Mouse (Mus musculus): ENCODE measurements at regions not wholly inside any gene's neighbourhood (a gene's known extent, or its start where the extent isn't known, plus 50 kb on each side); places are given as distances from the start of the nearest gene placed in this dataset.

DNA sequence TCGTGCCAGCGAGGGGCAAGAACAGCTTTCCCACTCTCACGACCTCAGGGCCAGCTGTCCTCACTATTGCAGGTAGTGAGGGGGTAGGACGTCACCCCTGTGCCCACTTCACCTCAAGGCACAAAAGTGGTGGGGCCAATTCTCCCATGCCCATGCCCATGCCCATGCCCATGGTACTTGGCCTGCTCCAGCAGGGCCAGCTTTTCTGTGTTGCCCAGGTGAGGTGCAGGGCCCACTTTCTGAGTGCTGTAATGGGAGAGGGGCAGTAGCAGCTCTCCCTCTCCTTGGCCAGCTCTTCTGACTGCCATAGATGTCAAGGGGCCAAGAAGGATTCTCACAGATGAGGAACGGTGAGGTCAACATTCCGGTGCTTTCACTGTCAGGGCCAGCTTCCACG lies 619.6 kb upstream of the 4930452B06Rik start:
- Histone ChIP-seq H3K36me3 (no peaks in the 10 kb centered on the region), H3K9ac (no peak overlapping the region), H3K4me1 (no peaks in the 10 kb centered on the region), H3K4me3 (no peak overlapping the region), H3K4me2 (replicated peaks) (no peak overlapping the region), H3K27ac (no peak overlapping the region), H3K9me3 (no peaks in the 10 kb centered on the region), H3K27me3 (no peaks in the 10 kb centered on the region)
- no peak; the same call in 1 of the 2 replicates for ATAC-seq (ENCODE audit: low FRiP score, low read depth)
- 89% methylated on average over 7 of the region's 7 CpGs for WGBS

DNA sequence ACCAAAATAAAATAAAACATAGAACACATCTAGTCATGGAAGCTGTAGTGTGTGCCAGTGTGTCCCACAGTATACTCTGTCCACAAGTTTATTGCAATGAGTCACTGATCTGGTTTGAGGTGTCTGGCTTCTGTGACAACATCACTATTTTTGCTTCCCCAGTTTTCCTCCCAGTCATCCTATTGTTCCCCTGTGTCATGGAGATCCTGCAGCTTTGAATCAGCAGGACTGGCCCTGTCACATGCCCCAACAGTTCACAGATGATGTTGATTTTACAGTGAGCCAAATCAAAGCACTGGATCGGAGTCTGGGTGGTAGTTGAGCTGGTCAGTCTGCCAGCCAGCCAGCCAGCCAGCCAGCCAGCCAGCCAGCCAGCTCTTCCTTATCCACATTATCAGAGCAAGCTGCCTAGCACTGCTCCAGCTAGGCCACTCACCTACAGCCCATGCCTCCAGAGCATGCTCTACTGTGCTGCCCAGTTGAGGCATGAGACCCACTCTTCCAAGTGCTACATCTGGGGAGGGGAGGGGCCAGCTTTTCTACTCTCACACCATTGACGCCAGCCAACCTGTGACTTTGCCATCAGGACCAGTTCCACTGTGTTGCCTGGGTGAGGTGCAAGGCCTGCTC lies 619.1 kb upstream of the 4930452B06Rik start:
- H3K4me2 ChIP-seq (replicated peaks) = no peak overlapping the region
- H3K9ac ChIP-seq = no peak overlapping the region
- H3K27me3 ChIP-seq = no peaks in the 10 kb centered on the region
- no peaks in the 10 kb centered on the region for H3K9me3 ChIP-seq
- WGBS = 76% methylated on average over 2 of the region's 2 CpGs
- ATAC-seq (ENCODE audit: low FRiP score, low read depth) = no peak
- no peaks in the 10 kb centered on the region for H3K4me1 ChIP-seq
- no peaks in the 10 kb centered on the region for H3K36me3 ChIP-seq
- no peak overlapping the region for H3K4me3 ChIP-seq
- no peak overlapping the region for H3K27ac ChIP-seq

DNA sequence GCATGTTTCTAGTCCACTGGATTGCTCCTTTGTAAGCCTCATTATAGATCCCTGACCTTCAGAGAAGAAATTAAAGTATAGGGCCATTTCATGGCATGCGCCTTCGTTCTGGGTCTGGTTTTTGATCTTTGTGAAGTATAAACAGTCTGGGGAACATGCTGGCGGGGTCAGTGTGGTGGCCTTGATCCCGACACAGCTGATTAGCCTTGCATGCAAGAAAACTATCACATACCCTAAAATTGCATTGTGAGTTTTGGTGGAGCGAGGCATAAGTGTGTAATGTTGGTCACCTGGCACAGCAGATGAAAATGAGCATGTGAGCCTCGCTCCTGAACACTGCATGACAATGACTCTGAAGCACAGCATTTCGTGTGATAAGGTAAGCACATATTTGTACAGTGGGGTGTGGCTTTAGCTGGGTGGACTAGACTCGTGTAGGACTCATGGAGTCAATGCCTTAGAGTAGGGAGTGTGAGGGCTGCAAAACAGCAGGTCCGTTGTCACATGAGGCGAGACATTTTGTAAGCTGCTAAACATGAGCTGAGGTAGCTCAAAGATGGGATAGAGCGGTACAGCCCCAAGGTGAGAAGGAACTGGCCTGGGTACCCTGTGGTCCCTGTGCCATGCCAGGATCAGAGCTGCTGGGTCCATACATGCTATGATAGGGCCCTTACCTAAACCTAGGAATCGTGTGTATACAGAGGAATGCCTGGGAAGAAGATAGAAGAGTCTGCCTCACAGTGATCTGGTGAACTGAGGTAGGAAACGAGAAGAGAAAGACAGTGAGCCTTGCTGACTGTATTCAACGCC lies 601.4 kb upstream of the 4930452B06Rik start:
- ATAC-seq (ENCODE audit: low FRiP score, low read depth) = no peak
- Histone ChIP-seq H3K27ac (no peak overlapping the region), H3K27me3 (no peaks in the 10 kb centered on the region), H3K4me1 (no peaks in the 10 kb centered on the region), H3K36me3 (no peaks in the 10 kb centered on the region), H3K4me2 (replicated peaks) (no peak overlapping the region), H3K9ac (no peak overlapping the region), H3K4me3 (no peak overlapping the region), H3K9me3 (no peaks in the 10 kb centered on the region)
- WGBS = 80% methylated on average over 14 of the region's 14 CpGs

DNA sequence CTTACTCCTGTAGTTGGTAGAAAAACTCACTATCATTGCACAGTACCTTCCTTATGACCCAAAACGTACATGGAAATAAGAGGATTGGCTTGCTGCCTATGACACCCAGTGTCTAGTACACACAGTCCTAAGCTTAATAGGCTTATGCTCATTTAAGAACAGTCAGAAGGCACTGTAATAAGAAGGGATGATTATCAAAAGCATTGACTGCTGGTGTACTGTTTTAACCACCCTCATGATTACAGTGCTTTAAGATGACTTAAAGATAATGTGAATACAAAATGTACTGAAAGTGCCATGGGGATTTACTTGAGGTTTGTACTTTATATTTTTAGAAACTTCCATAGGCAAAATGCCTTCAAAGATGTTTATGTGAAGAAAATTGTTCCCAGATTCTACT lies 586.0 kb upstream of the 4930452B06Rik start:
- H3K4me1 ChIP-seq = no peaks in the 10 kb centered on the region
- no peaks in the 10 kb centered on the region for H3K9me3 ChIP-seq
- ATAC-seq (ENCODE audit: low FRiP score, low read depth) = no peak

DNA sequence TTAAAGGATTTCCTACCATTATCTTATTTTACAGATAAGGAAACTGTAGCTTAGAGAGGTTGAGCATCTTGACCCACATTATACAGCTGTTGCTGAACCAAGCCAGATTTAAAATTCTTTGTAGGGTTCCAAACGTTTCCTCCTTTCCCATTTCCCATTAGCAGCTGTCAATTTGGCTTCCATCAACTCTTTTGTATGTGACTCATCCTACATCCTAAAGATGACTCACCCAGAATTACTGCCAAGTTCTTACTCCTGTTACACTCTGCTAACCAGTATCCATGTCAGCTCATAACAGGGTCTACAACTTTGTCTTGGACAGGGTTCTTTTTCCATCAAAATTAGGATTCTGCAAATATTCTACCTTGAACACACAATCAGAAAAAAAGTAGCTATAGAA lies 579.2 kb upstream of the 4930452B06Rik start:
- no peaks in the 10 kb centered on the region for H3K27me3 ChIP-seq
- no peaks in the 10 kb centered on the region for H3K4me1 ChIP-seq
- no peak overlapping the region for H3K4me2 ChIP-seq (replicated peaks)
- H3K27ac ChIP-seq = no peak overlapping the region
- no peak overlapping the region for H3K4me3 ChIP-seq
- H3K9me3 ChIP-seq = no peaks in the 10 kb centered on the region
- no peak for ATAC-seq (ENCODE audit: low FRiP score, low read depth)
- WGBS = 55% methylated on average over 1 of the region's 1 CpGs
- H3K9ac ChIP-seq = no peak overlapping the region
- no peaks in the 10 kb centered on the region for H3K36me3 ChIP-seq

More for the DNA sequence above, 586.0 kb upstream of the 4930452B06Rik start:
- no peaks in the 10 kb centered on the region for H3K36me3 ChIP-seq
- H3K27ac ChIP-seq = no peak overlapping the region
- no peak overlapping the region for H3K9ac ChIP-seq
- 79% methylated on average over 1 of the region's 1 CpGs for WGBS
- H3K4me3 ChIP-seq = no peak overlapping the region
- H3K27me3 ChIP-seq = no peaks in the 10 kb centered on the region
- no peak overlapping the region for H3K4me2 ChIP-seq (replicated peaks)

DNA sequence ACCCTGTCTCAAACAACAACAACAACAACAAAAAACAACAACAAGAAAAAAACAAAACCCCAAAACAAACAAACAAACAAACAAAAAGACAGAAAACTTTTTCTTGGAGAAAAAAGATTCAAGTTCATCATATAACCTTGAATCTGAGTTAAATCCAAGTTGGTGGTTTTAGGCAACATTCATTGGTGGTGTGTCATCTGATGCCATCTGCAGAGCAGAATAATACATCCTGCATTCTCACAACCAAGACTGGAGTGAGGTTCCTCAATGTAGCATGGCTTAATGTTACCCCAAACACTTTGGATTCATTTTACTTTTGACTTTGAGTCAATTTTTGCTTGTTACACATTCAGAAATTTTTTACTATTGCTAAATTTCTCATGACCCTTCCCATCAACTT lies 577.3 kb upstream of the 4930452B06Rik start:
- no peaks in the 10 kb centered on the region for H3K36me3 ChIP-seq
- no peaks in the 10 kb centered on the region for H3K27me3 ChIP-seq
- H3K9ac ChIP-seq = no peak overlapping the region
- H3K4me1 ChIP-seq = no peaks in the 10 kb centered on the region
- ATAC-seq (ENCODE audit: low FRiP score, low read depth) = no peak
- no peak overlapping the region for H3K27ac ChIP-seq
- no peaks in the 10 kb centered on the region for H3K9me3 ChIP-seq
- no peak overlapping the region for H3K4me2 ChIP-seq (replicated peaks)
- no peak overlapping the region for H3K4me3 ChIP-seq

DNA sequence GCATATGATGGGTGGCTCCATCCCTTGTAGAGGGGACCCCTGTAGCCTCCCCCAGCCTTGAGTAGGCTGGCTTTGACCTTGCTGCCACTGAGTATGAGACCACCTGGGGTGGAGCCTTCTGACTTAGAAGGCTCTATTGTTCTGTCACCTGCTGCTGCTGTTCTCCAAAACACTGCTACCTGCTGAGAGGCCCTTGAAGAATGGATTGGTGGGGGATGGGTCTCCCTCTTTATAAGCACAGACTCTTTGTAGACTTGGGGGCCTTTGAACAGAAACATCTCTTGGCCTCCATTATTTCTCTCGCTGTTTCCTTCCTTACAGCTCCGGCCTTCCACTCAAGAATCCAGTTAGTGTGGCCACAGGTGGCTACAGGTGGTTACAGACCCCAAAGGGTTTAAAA lies 576.1 kb upstream of the 4930452B06Rik start:
- no peaks in the 10 kb centered on the region for H3K9me3 ChIP-seq
- no peaks in the 10 kb centered on the region for H3K4me1 ChIP-seq
- H3K4me2 ChIP-seq (replicated peaks) = no peak overlapping the region
- H3K4me3 ChIP-seq = no peak overlapping the region
- no peak for ATAC-seq (ENCODE audit: low FRiP score, low read depth)
- H3K36me3 ChIP-seq = no peaks in the 10 kb centered on the region
- WGBS = 61% methylated on average over 2 of the region's 2 CpGs
- H3K27ac ChIP-seq = no peak overlapping the region
- no peak overlapping the region for H3K9ac ChIP-seq
- H3K27me3 ChIP-seq = no peaks in the 10 kb centered on the region

DNA sequence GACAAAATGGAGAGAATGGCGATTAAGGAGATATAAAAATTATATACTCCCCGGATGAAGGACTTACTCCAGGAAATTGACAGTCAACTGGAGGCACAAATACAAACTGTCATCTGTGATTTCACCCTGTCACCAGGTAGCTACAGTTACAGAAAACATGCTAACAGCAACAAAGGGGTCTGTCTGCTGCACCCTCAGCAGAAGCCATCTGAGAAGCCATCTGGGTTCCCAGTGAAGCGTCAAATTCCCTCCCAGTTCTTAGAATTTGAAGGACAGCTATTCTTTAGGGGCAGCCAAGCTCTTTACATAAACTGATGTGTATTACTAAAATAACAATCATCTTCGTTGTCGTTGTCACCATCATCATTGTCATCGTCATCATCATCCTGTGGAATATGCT lies 561.6 kb upstream of the 4930452B06Rik start:
- Histone ChIP-seq H3K27ac (no peak overlapping the region), H3K4me1 (no peaks in the 10 kb centered on the region)

DNA sequence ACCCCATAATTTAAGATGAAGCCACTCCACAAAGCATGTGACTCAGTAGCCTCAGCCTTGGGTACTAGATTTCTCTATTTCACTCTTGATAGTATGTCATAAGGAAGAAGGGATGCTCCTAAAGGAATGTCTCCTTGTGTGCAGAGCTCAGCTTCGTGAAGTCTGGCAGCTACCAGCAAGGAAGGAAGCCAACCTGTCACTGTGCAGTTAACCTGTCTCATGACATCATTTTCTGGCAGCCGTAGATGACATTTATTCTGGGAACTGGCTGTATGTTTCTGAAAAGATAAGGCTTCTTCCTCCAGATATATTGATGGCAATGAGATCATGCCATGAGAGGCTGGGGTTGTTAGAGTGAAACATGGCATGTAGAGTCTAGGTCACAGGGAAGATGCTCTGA lies 534.2 kb upstream of the 4930452B06Rik start:
- WGBS = 79% methylated on average over 2 of the region's 2 CpGs
- Histone ChIP-seq H3K27ac (no peak overlapping the region), H3K36me3 (no peaks in the 10 kb centered on the region), H3K4me2 (replicated peaks) (no peak overlapping the region), H3K27me3 (no peaks in the 10 kb centered on the region), H3K4me1 (no peaks in the 10 kb centered on the region), H3K4me3 (no peak overlapping the region), H3K9me3 (no peaks in the 10 kb centered on the region), H3K9ac (no peak overlapping the region)
- ATAC-seq (ENCODE audit: low FRiP score, low read depth) = no peak

More for the DNA sequence above, 561.6 kb upstream of the 4930452B06Rik start:
- 88% methylated on average over 6 of the region's 6 CpGs for WGBS
- no peak for ATAC-seq (ENCODE audit: low FRiP score, low read depth)
- Histone ChIP-seq H3K36me3 (no peaks in the 10 kb centered on the region), H3K9me3 (no peaks in the 10 kb centered on the region), H3K9ac (no peak overlapping the region), H3K4me2 (replicated peaks) (no peak overlapping the region), H3K4me3 (no peak overlapping the region), H3K27me3 (no peaks in the 10 kb centered on the region)

DNA sequence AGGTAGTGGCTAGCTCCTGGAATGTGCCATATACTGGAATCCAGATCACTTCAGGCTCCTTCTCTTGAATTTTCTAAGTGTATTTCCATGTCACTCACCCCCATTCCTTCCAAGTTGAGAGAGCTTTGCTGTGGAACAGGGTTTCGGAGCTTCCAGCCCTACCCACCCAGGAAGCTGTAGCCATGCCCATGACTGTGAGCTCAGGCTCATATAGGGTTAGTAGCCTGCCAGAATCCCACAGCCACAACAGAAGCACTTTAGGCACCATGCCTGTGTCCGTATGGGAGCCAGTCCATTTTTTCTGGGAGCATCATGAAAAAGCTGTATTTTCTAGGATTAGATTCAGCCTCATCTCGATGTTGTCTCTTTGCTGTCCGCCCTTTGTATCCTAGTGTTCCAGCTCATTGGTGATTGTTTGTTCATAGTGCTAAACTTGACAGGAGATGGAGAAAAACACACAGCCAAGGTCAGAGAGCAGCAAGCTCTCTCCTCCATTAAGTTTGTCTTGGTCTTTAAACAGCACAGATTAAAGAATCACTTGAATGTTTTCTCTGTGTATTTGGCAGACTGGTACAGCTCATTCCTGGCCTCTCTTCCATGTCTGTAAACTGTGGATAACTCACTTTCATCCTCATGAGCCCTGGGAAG lies 526.2 kb upstream of the 4930452B06Rik start:
- no peaks in the 10 kb centered on the region for H3K36me3 ChIP-seq
- no peaks in the 10 kb centered on the region for H3K4me1 ChIP-seq
- WGBS = 89% methylated on average over 4 of the region's 4 CpGs
- no peak overlapping the region for H3K27ac ChIP-seq
- H3K4me3 ChIP-seq = no peak overlapping the region
- no peaks in the 10 kb centered on the region for H3K9me3 ChIP-seq
- ATAC-seq (ENCODE audit: low FRiP score, low read depth) = no peak
- no peak overlapping the region for H3K9ac ChIP-seq
- H3K27me3 ChIP-seq = no peaks in the 10 kb centered on the region
- H3K4me2 ChIP-seq (replicated peaks) = no peak overlapping the region

DNA sequence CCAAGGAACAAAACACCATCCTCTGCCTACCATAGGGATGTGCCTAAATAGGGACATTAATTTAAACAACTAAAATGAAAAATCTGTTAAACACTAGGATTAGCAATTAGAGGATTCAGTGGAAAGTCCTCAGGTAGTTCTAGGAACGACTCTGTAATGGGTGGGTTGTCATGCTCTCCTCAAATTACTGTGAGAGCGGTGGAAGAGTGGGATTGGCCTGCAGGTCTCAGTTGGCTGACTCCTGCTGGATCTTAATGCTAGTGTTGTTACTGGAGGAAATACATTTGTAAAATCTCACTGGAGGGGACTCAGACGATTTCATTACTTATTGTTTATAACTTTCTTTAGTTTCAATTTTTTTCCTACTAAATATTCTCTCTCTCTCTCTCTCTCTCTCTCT lies 525.6 kb upstream of the 4930452B06Rik start:
- no peak for ATAC-seq (ENCODE audit: low FRiP score, low read depth)
- no peaks in the 10 kb centered on the region for H3K4me1 ChIP-seq
- H3K9ac ChIP-seq = no peak overlapping the region
- H3K9me3 ChIP-seq = no peaks in the 10 kb centered on the region
- H3K27ac ChIP-seq = no peak overlapping the region
- WGBS = 55% methylated on average over 3 of the region's 3 CpGs
- no peaks in the 10 kb centered on the region for H3K27me3 ChIP-seq
- no peaks in the 10 kb centered on the region for H3K36me3 ChIP-seq
- H3K4me3 ChIP-seq = no peak overlapping the region
- H3K4me2 ChIP-seq (replicated peaks) = no peak overlapping the region

DNA sequence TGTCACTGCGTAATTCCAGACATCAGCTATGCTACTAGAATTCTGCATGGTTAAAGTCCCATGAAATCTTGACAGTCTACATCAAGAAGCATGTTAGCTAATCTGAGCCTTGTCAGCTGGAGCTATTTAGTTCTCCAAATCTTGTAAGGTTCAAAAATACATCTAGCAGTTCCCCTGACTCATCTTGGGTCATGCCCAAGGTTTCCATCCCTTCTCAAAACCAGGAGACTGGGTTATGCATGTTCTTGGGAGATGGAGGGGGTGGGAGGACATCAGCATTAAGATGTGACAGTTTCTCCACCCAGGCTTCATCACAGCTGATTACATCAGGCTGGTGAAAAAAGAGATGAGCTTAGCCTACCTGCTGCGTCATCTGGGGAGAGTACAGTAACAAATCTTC lies 495.3 kb upstream of the 4930452B06Rik start:
- 94% methylated on average over 2 of the region's 2 CpGs for WGBS
- Histone ChIP-seq H3K27me3 (no peaks in the 10 kb centered on the region), H3K27ac (no peak overlapping the region), H3K36me3 (no peaks in the 10 kb centered on the region), H3K4me3 (no peak overlapping the region), H3K4me1 (no peaks in the 10 kb centered on the region), H3K9ac (no peak overlapping the region), H3K9me3 (no peaks in the 10 kb centered on the region), H3K4me2 (replicated peaks) (no peak overlapping the region)
- ATAC-seq (ENCODE audit: low FRiP score, low read depth) = no peak

All from limb, embryonic 13.5 days (tissue).